Mouse (Mus musculus): ENCODE data around the gene Spata21. TPM values are rescaled to one million over a fixed set of nuclear protein-coding genes. Genes with fewer than 3 reads are reported as not detected.

Spata21 gene
- polyA plus RNA-seq, 1 experiment = not detected

DNA sequence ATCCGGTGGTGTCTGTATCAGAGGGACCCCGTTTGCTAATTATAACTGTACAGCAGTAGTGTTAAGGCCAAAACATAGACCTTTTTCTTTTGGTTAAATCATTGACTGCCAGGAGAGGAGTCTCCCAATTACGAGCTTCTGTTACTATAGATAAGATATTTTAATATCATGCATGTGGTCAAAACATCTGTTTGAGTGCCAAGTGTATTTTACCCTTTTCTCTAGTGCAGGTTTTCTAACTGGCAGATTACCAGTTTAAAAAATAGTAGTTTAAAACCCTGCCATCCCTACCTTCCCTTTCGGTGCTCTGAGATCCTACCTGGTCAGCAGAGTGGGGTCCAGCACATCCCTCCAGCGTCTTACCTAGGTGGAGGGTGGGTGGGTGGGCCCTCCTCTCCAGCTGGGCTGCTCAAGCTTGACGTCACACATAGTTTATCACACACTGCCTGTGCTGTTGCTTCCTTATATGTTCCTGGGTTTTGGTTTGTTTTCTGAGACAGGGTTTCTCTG lies 73.6 kb downstream of the Spata21 start:
- no peaks in the 10 kb centered on the region for H3K4me1 ChIP-seq (ENCODE audit: control insufficient read depth, insufficient read depth, low read length)
- TF ChIP-seq POLR2A (IDR thresholded peaks at IDR 0.05; ENCODE audit: low read depth, low read length) (no peak), CTCF (IDR thresholded peaks at IDR 0.05; ENCODE audit: borderline replicate concordance, insufficient read depth, low read length) (no peak)
- H3K27ac ChIP-seq (ENCODE audit: insufficient read depth, low read length) = no peak overlapping the region
- H3K4me3 ChIP-seq (ENCODE audit: insufficient read depth, low read length) = no peak overlapping the region

Other genes starting within 250 kb of the Spata21 start
- not detected in 2 replicates for gene Padi1, start 242.6 kb upstream of the Spata21 start, polyA plus RNA-seq (2011; ENCODE audit: insufficient read length, low read depth, missing spikeins)
- gene Padi2, start 182.0 kb upstream of the Spata21 start, polyA plus RNA-seq (2011; ENCODE audit: insufficient read length, low read depth, missing spikeins) = not detected in 2 replicates
- 122 and 124 TPM in 2 replicates for gene Sdhb, start 127.1 kb upstream of the Spata21 start, polyA plus RNA-seq (2011; ENCODE audit: insufficient read length, low read depth, missing spikeins)
- gene Atp13a2, start 101.5 kb upstream of the Spata21 start, polyA plus RNA-seq (2011; ENCODE audit: insufficient read length, low read depth, missing spikeins) = 12.3 and 16.6 TPM in 2 replicates
- gene Mfap2, start 77.9 kb upstream of the Spata21 start, polyA plus RNA-seq (2011; ENCODE audit: insufficient read length, low read depth, missing spikeins) = 108 and 200 TPM in 2 replicates
- 10.3 and 12.5 TPM in 2 replicates for gene Crocc, start 27.8 kb upstream of the Spata21 start, polyA plus RNA-seq (2011; ENCODE audit: insufficient read length, low read depth, missing spikeins)
- gene Necap2, start 10.0 kb upstream of the Spata21 start, polyA plus RNA-seq (2011; ENCODE audit: insufficient read length, low read depth, missing spikeins) = 47.2 and 48.5 TPM in 2 replicates
- gene Szrd1, start 51.4 kb downstream of the Spata21 start, polyA plus RNA-seq (2011; ENCODE audit: insufficient read length, low read depth, missing spikeins) = 117 and 126 TPM in 2 replicates
- gene Fbxo42, start 59.6 kb downstream of the Spata21 start, polyA plus RNA-seq (2011; ENCODE audit: insufficient read length, low read depth, missing spikeins) = 17.9 and 22.1 TPM in 2 replicates
- 1.3 and 2.1 TPM in 2 replicates for gene Rsg1, start 125.6 kb downstream of the Spata21 start, polyA plus RNA-seq (2011; ENCODE audit: insufficient read length, low read depth, missing spikeins)
- 15.2 and 16.4 TPM in 2 replicates for gene Arhgef19, start 151.2 kb downstream of the Spata21 start, polyA plus RNA-seq (2011; ENCODE audit: insufficient read length, low read depth, missing spikeins)
- gene Epha2, start 212.9 kb downstream of the Spata21 start, polyA plus RNA-seq (2011; ENCODE audit: insufficient read length, low read depth, missing spikeins) = 16.7 and 28.6 TPM in 2 replicates

All from embryonic fibroblast, embryonic 13.5 days (primary cell).